Mouse (Mus musculus) T-helper 17 cell (primary cell): Measurements from ENCODE around the gene H2al2a.
"Not testable (repeated sequence)": the region's sequence is repeated elsewhere in the genome, so short reads cannot be mapped to it uniquely, and the experiment has no call there.

Source experiments
- in situ Hi-C, 2 experiments: fragments of 300-600 bp; cut with MboI, MseI; formaldehyde crosslinking; loops; 1 replicate in 1 of 2; 2 replicates in 1 of 2; pipeline ENCODE4 v1.15.1; 2025; ENCODE audit warnings: high pct_unique_total_duplicates in 2 of 2

Gene H2al2a

DNA sequence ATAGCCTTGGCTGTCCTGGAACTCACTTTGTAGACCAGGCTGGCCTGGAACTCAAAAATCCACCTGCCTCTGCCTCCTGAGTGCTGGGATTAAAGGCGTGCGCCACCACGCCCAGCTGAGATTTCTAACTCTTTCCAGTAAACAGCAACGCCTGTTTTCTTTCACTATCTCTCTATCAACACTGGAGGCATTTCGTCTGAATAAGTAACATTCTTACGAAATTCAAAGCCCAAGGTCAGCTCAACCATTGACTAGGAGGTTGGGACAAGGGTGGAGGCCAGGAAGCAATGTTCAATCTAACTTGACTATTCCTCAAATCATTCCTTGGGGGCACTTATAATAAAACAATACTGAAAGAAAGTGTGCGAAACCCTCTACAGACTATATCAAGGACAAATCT is 18.5 kb downstream of the H2al2a start:
- in situ Hi-C loops = not testable (repeated sequence)

DNA sequence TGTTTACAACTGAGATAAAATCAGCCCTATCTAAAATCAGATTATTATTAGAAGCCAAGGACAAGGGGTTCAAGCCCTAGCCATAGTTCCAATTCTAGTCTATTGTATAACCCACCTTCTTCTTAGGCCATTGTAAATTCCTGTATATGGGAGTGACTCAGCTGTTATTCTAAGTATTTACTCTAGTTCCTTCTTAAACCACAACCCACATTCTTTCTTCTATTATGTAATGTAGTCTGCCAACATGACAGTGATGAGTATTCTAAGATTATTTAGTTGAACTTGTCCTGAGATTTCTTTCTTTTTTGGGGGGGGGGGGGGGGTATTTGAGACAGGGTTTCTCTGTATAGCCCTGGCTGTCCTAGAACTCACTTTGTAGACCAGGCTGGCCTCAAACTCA is 19.1 kb downstream of the H2al2a start:
- in situ Hi-C loops = not testable (repeated sequence)

DNA sequence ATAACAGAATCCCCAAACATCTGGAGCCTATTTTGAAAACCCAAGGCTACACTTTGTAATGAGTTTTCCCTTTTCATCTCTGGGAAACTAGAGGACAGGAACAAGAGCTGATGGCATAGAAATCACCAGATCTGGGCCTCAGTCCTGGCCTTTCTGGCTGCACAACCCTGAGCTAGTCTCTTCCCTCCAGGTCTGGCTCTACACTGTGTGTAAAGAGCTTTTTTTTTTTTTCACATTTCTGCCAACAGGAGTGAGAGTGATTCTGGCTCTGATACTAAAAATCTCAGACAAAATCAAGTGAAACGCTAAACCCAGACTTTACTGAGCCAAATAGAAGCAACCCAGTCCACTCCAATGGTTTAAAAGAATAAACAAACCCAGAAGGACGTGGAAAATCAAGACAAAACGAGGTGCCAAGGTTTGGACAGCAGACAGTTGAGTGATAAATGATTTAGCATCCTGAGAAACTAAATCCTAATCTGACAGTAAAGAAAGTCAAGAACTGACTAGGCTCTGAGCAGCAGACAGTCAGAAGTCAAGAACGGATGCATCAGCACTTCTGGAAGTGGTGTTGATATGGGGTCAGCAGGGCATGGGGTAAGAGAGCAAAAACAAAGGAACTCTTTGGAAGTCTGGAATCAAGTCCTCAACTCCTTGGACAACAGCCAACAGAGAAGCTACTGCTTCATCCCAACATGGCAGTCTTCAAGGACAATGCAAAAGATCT is 21.0 kb downstream of the H2al2a start:
- in situ Hi-C loops = no loop called here

DNA sequence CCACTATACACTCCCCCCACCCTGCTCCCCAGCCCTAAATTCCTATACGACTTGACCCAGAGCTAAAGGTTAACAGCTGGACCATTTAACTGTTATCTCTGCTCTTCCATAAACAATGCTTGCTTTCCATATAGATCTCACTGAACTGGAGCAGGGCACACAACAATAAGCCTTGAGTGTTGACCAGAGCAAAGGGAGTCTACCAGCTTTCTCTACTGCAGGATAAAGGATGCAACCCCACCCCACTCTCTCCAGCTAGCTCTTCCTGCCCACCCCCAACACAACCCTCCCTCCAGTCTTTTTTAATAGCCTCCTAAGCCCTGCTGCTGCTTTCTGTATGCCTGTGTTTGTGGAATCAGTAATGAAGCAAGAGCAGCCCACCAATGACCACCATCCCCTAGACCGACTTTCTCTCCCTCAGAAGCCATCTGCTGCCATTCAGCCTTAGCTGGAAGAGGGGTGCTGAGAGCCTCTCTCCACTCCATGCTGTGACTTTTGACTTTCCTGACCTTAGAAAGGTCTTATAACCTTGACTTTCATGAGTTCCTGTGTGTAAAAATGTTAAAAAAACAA is 22.8 kb downstream of the H2al2a start:
- in situ Hi-C loops = no loop called here

DNA sequence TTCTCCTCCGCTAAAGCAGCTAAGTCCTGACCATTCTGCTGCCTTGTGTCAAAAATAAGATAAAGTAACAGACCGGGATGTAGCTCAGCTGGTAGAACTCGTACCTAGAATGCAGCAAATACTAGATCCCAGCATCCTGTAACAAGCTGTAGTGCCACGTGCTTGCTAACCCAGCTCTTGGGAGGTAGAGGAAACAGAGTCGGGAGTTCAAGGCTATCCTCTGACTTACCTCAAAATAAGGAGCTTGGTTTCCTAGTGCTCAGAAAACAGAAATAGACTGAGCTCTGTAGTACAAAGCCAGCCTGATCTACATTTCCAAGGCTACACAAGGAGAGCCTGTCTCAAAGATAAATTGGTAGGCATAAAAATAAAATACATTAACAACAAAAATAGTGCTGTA is 23.5 kb downstream of the H2al2a start:
- in situ Hi-C loops = no loop called here

DNA sequence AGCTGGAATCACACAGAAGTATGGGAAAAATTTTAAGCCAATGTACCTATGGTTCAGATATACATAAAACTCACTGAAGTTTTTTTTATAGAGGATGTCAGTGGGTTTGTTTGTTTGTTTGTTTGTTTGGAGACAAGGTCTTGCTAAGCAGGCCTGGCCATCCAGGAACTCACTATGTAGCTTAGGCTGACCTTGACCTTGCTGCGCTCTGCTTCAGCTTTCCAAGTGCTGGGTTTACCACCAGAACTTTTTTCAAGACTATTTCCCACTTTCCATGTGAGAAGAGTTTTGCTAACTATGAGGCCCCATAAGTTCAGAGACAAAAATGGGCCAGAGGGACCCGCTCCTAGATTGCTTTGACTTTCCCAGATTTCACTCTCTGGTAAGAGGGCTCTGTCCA is 23.9 kb downstream of the H2al2a start:
- in situ Hi-C loops = no loop called here

DNA sequence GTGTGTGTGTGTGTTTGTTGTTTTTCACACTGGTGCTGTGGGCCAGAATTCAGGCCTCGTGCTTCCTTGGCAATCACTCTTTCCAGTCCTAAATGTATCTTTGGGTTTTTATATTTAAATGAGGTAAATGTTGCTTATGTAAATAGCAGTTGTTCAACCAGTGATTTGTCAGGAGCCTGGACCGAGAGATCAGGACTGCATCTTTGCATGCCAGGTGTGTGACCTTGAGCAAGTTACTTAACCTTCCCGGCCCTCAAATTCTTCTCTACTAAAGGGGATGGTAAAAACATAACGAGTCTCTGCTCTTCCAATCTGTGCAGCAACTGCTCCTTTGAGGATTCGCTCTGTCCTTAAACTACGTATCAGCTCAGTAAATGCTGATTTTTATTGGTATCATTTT is 25.4 kb downstream of the H2al2a start:
- in situ Hi-C loops = no loop called here

DNA sequence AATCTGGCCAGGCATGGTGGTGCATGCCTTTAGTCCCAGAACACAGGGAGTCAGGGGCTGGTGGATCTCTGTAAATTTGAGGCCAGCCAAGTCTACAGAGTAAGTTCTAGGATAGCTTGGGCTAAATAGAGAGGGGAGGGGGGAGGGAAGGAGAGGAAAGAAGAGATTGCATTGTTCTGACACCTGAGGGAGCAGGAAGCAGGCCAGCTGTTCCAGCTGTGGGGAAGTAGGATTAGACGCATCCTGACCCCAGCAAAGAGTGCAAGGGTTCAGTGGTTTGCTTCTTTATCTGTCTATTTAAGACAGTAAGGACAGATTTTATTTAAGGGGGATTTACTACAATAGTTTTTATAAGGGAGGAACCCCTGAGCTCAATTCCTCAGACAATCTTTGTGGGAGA is 26.1 kb downstream of the H2al2a start:
- in situ Hi-C loops = no loop called here

DNA sequence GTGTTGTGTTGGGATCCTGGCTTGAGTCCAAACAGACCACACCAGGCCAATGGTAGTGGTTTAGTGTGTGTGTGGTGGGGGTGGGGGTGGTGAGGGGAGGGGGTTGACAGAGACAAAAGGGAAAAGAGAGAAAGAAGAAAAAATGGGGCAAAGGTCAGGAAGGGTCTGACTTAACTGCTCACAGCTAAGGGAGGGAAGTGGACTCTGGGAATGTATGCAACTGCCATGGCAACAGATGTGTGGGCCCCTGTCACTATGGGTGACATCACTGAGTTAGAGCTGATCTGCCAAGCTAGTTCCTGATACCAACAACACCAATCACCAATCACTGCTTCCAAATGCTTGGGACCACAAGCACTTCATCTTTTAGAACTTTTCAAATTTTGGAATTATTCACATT is 26.6 kb downstream of the H2al2a start:
- in situ Hi-C loops = no loop called here

DNA sequence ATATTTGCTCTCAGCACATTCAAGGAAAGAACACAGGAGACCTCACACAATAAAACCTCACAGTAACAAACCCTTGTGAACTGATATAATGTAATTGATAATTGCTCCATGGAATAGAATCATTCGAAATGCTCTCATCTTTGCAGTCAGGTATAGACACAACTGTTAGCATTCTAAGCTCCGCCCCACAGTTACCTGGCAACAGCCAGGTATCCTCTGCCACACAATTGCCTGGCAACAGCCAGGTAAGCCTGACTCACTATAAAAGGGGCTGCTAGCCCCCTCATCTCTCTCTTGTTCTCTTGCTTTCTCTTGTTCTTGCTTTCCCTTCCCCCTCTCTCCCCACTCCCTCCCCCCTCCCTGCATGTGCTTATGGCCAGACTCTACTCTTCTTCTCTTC is 28.2 kb downstream of the H2al2a start:
- in situ Hi-C loops = no loop called here

DNA sequence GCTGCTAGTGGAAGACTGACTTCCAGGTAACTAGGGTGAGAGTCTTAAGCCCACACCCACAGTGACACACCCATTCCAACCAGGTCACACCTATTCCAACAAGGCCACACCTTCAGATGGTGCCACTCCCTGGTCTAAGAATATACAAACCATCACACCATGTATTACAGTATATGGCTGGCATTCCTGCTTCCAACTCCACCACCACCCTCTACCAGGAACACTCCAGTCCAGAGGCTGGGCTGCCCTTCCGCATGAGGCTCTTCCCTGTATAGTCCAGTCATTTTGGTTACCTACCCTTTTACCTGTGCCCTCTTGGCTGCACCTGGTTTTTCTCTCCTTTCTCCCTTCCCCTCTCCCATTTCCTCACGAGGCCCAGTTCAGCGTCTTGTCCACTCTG is 28.7 kb downstream of the H2al2a start:
- in situ Hi-C loops = not testable (repeated sequence)

DNA sequence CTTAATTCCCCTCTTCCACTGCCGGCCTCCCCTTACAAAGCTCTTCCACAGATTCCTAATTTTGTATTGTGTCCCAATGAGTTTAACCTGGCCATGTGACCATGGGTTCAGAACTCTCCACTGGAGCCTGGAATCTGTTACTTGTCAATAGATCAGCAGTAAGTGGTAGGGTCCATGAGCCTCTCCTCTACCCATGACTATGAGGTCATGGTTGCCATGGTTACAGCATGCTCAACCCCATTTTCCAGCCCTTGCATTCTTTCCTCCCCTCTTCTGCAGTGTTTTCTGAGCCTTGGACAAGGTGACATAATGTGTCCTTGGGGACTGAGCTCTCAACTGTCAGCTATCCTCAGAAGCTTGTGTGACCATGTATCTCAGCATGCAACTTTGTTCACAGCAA is 37.3 kb downstream of the H2al2a start:
- in situ Hi-C loops = loop anchor here in 1 of 2 experiments (10.0 kb wide), 1 partner anchor 1405 kb away; no protein-coding TSS in a partner anchor

DNA sequence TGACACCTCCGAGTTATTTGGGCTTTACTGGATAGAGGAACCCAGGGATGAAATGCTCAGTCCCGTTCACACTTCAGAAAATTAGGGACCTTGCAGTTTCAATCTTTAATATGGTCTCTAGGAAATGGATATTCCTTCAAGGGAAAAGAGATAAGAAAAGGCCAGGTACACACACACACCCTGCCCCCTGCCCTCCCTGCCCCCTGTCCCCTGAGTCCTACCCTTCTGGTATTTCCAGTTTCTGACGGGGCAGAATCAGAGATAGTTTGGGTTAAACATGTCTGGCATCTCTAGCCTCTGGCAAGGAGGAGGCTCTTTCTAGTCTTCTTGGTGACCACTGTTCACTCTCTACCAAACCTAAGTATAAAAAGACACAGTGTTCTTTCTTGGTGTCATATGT is 49.9 kb downstream of the H2al2a start:
- in situ Hi-C loops = no loop called here
